Mouse (Mus musculus) neutrophil, adult 5-6 weeks (primary cell): ENCODE data around the gene Mfsd2b. TPM values are rescaled to one million over a fixed set of nuclear protein-coding genes. Genes with fewer than 3 reads are reported as not detected.

Experiments
- ATAC-seq: fragments of 151-379, 151-347 bp; 2 replicates; pipeline ENCODE4 v1.8.0; 2017; ENCODE audit warnings: mild to moderate bottlenecking, moderate TSS enrichment; ENCODE audit not compliant: insufficient number of reproducible peaks, poor library complexity, low FRiP score, severe bottlenecking; ENCODE audit errors: extremely low read depth
- total RNA-seq: library from RNA; stranded (forward); fragments of 200-1000 nt; gene quantifications from 2 replicates; pipeline ENCODE4 v1.2.3, GENCODE M21; 2017

The Mfsd2b gene
- total RNA-seq, 1 experiment from 2014 or later, result 5.0 TPM

DNA sequence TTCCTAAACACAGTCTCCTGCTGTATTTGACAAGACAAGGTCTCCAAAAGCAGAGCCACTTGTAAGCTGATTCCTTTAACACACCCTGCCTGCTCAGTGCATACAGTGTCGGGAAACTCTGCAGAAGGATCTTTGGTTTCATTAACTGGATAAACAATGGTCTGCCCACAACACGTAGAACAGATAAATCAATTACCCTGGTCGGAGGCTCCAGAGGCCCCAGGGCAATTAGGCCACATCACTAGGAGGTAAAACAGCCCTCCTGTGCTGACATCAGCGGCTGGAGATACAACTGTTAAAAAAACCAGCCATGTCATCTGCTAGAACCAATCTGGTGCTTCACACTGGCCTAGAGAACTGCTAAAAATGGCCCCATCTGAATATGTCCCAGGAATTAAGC lies 37.2 kb downstream of the Mfsd2b start:
- no peak for ATAC-seq

DNA sequence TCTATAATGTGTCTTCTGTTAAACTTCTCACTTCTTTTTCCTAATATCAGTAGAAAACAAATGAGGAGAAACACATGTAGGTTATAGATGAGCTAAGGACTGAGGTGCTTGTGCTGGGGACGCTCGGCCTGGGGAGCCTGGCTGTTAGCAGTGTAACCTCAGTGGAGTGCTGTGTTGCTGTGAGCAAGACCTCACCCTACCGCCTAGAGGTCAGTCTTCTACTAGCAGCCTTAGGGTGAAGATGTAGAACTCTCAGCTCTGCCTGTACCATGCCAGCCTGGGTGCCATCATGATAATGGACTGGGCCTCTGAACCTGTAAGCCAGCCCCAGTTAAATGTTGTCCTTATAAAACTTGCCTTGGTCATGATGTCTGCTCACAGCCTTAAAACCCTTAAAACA lies 46.9 kb downstream of the Mfsd2b start:
- no peak for ATAC-seq

DNA sequence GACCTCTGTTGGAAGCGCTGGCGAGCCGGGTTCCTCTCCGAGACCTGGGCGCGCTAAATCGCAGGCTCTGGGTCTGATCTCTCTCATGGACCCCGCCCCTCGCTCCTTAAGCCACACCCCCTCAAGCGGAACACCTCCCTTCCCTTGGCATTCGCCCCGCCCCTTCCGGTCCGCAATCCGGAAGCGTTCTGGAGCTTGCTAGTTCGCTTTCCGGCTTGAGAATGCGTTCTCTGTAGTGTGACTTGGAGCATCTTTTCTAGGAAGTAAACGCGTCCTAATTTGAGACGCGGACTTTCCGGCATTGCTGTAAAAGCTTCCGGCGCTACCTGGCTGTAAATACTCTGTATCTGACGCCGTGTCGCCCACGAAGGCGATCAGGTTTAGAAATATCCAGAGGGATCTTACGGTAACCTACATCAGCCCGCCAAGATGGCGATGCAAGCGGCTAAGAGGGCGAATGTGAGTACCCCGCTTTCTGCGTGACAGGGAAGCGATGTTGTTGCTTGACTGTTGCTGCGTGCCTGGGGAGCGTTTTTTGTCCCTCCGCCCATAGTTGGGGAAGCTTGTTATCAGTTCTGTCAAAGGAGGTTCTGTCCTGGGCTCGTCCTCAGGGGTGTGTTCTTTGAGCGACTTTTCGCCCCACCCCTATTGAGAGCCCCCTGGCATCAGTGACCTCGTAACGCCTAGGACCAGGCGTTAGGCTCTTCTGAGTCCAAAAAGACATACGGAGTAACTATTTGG lies 56.6 kb downstream of the Mfsd2b start, which contains the start of gene Sf3b6:
TSS of gene Sf3b6 (plus strand) at position 184 of the 741 bp plus-strand sequence.
- peak; percentile 98 for ATAC-seq

DNA sequence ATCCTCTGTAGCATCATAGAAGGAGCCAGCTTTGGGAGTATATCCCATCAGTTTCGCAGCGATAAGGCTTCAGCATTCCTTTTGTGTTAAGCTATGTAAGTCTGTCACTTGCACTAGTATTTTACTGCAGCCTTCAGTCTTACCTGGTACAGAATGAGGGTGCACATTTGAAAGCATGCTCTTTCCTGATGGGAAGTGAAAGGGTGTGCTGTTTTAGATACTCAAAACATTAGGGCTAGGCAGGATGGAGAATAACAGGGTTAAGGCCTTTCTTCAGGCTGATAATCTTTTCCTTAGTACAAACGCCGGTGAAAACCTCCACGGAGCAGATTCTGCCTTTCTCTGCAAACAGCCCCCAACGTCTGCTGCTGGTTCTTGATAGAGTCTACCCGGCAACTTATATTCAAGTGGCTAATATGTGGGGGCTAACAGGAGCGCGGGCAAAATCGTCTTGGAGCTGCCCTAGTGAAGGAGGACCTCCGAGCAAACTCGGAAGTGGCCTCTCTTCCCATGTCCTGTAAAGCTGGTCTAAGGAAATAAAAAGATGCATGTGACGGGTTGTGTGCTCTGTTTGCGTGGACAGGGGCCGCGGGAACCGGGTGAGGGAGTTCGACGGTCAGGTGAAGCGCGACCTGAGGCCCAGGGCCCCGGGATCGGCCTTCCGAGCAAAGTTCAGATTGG lies 57.3 kb downstream of the Mfsd2b start:
- no peak for ATAC-seq

DNA sequence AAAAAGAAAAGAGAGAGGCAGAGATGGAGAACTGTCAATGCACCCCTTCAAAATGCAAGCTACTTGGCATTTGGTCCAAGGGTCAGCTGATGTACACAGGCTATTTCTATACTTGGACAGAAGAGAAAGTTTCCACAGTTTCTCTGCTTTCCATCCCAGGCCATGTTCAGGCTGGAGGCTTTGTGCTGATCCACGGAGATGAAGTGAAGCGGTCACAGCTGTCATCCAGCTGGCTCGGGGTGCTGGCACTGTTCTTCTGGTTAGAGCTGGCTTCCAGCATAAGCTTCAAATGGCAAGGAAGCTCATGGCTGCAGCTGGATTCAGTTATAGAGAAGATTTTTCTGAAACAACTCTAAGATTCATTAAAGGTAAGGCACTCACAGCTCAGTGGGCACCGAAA lies 60.5 kb downstream of the Mfsd2b start:
- no peak for ATAC-seq

Other genes starting within 250 kb of the Mfsd2b start
- gene Fam228a, start 135.9 kb downstream of the Mfsd2b start, total RNA-seq, result 0.47 TPM in 1 of 2 replicates, not detected in the other
- gene Pfn4, start 105.3 kb downstream of the Mfsd2b start, total RNA-seq, result not detected in 2 replicates
- gene Fam228b, start 105.1 kb downstream of the Mfsd2b start, total RNA-seq, result 0.49 and 0.70 TPM in 2 replicates
- gene Sf3b6, start 56.8 kb downstream of the Mfsd2b start, total RNA-seq, result 71.2 and 81.2 TPM in 2 replicates
- 0.70 and 2.1 TPM in 2 replicates for gene Fkbp1b, start 32.8 kb downstream of the Mfsd2b start, total RNA-seq
- gene Wdcp, start 31.1 kb downstream of the Mfsd2b start, total RNA-seq, result 5.5 and 8.0 TPM in 2 replicates
- 32.9 and 47.3 TPM in 2 replicates for gene Ubxn2a, start 33.3 kb upstream of the Mfsd2b start, total RNA-seq
- 67.3 and 80.7 TPM in 2 replicates for gene Atad2b, start 43.0 kb upstream of the Mfsd2b start, total RNA-seq